Mouse (Mus musculus): ENCODE measurements around the gene Olfr70.

Gene Olfr70

DNA sequence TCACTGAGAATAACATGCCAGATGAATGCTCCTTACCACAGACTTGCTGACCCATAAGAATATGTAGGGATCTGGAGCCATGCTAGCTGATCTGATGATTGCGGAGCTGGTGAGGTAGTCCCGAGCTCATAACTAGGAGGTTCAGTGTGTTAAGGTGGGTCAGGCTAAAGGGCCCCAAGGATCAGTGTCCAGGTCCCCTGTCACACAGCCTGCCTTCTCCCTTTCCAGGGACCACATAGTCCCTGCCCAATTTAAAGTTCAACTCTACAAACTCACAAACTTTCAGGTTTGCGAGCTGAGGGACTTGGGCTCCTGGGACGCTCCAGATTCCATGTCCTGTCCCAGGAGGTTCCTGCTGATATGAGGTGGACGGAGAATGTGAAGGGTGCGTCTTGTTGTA, at the start of gene Olfr70:
Gene Olfr70, minus strand, starts transcription at position 101 of the 400 bp plus-strand sequence.
- no peak for DNase-seq (ENCODE audit: low read depth in 2 of 2, low spot score in 2 of 2)

DNA sequence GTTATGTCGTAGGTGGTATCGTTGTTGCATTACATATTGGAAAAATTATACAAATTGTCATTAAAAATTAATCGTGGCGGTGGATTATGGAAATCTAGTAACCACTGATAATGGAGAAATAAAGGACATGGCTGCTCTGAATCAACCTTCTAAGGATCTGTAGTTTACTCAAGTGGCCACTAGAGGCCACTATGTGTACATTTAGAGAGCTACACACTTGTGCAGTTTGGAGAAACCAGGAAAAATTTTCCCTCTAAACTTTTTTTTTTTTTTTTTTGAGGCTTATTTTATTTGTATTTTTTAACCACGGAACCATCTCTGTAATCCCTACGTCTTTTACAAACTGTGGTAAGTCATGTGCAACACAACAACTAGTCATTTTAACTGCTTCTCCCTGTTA, 44.6 kb upstream of the Olfr70 start:
- DNase-seq (ENCODE audit: low read depth in 2 of 2, low spot score in 2 of 2): no peak

DNA sequence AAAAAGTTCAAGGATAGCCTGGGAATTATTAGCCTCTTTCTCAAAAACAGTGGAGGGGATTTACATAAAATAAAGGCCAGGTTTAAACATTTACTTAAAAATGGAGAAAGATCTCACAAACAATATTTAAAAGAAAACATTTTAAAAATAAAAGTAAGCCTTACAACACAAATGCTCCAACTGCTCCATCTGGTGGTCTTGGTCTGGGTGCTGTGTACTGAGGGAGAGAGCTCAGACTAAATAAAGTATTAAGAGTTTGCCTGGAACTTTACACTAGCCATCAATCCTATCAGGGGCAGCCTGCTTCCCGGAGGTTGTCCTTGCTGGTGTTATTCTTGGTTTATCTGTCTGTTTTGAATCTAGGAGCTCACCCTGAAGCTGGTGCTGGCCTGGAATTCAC, 42.5 kb upstream of the Olfr70 start:
- no peak for DNase-seq (ENCODE audit: low read depth in 2 of 2, low spot score in 2 of 2)

DNA sequence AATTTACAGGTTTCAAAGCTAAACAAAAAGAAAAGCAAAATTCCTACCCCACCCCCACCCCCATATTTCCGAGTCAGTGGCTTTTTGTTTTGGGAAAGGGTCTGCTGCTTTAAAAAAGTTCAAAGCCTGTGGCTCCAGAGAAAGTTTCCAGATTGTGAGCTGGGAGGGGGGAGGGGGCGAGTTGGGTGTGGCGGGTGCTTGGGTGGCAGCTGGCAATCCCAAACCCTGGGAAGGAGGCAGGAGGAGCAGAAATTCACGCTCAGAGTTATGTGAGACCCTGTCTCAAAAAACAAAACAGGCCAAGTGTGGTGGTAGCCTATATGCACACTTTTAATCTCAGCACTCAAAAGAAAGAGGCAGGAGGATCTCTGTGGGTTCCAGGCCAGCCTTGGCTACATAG, 42.0 kb upstream of the Olfr70 start:
- DNase-seq (ENCODE audit: low read depth in 2 of 2, low spot score in 2 of 2): no peak

DNA sequence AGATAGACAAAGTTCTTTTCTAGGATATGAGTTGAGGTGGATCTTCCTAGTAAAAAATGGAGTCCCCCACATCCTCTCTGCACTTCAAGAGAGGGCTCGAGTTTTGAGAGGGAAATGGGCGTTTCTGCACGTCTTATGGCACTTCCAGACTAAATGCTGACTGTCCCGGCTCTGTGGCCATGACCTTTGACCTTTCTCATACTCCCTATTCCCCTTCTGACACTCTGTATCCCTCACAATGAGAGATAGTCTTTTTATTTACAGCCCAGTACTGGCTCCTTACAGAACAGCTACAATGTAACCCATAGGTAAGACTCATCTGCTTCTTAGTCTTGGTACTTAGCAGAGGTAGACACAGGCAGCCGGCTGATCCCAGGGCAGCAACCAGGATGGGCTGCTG, 40.9 kb upstream of the Olfr70 start:
- DNase-seq (ENCODE audit: low read depth in 2 of 2, low spot score in 2 of 2): no peak

DNA sequence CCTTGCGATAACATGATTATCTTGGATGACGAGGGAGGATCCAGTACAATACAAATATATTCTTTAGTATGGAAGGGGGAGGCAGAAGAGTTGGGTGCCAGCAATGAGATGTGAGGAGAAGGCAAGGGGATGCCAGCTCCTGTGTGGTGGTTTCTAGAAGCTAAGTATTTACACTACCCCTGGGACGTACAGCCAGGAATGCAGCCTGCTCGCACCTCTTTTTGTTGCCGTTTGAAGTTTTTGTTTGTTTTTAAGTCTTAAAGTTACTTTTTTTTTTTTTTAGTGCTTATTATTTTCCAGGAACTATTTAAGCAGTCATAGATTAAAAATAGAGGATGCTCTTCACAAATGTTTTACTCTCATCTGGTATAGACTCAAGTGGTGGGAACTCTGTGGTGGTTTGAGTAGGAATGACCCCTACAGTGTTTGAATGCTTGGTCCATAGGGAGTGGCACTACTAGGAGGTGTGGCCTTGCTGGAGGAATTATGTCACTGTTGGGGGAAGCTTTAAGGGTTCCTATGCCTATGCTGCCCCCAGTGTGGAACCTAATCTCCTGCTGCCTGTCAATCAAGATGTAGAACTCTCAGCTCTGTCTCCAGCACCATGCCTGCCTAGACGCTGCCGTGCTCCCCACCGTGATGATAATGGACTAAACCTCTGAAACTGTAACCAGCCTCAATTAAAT, 38.5 kb upstream of the Olfr70 start:
- DNase-seq (ENCODE audit: low read depth in 2 of 2, low spot score in 2 of 2): no peak

DNA sequence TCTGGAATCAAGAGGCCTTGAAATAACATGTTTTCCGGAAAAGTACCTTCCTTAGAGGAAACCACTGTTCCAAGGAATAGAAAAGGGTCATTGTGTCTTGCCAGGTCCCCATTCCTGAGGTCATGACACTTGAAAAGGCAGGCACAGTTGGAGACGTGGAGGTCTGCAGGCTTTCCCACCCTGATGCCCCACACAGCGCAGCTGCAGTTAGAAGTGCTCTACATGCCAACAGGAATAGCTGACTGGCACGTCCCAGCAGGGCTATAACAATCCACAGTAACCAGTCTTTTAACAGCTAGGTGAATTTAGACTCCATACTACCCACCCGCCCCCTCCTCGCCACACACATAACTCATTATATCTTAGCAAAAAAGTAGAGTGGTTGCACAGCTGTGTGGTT, 36.5 kb upstream of the Olfr70 start:
- DNase-seq (ENCODE audit: low read depth in 2 of 2, low spot score in 2 of 2): no peak

DNA sequence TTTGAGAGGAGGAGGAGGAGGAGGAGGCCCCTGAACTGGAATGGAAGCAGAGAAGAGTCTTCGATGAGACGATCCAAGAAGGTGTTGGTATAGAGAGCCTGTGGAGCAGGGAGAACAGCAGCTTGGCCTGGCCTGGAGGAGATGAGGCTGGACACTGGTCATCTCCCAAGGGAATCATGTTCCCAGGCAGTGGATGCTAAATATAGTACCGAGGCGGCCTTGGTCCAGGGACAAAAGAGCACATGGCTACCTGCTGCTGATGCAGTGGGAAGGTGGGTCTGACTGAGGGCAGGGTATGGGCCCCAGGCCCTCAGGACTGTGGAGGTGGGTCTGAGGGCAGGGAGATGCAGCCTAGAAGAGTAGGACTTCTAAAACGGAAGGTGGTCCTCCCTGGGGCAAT, 32.6 kb upstream of the Olfr70 start:
- no peak for DNase-seq (ENCODE audit: low read depth in 2 of 2, low spot score in 2 of 2)

DNA sequence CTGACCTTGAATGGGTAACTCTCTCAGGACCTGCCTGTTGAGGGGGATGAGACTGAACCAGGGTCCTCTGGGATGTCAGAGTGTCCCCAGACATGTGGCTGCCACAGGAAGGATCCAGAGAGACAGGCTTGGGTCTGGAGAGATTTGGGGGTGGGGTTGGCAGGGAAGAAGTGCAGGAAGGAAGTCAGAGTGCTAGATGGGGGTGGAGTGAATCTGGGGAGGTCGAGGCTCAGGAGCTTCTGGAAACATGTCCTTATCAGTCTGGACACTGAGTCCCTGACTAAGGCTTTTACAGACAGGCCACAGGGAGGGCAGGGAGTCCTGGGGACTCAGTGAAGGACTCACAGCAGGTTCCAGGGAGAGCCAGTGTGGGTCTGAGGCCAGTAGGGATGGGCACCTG, 31.6 kb upstream of the Olfr70 start:
- no peak for DNase-seq (ENCODE audit: low read depth in 2 of 2, low spot score in 2 of 2)

DNA sequence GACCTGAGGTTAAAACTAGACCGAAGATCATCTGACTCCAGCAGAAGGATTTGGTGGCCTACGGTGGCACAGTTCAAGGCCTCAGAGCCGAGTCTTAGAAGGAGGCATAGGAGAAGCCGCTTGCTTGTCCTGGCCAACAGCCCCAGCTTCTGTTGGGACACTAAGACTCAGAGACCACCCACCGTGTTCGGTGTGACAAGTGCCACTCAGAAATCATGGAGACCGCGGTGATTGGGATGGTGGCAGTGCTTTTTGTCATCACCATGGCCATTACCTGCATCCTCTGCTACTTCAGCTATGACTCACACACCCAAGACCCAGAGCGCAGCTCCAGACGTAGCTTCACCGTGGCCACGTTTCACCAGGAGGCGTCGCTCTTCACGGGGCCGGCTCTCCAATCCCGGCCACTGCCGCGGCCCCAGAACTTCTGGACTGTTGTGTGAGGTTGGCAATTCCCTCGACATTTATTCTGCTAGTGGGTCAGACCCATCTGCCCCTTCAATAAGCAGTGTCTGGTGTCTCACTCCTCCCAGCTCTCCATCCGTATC, 30.2 kb upstream of the Olfr70 start:
- DNase-seq (ENCODE audit: low read depth in 2 of 2, low spot score in 2 of 2): no peak

DNA sequence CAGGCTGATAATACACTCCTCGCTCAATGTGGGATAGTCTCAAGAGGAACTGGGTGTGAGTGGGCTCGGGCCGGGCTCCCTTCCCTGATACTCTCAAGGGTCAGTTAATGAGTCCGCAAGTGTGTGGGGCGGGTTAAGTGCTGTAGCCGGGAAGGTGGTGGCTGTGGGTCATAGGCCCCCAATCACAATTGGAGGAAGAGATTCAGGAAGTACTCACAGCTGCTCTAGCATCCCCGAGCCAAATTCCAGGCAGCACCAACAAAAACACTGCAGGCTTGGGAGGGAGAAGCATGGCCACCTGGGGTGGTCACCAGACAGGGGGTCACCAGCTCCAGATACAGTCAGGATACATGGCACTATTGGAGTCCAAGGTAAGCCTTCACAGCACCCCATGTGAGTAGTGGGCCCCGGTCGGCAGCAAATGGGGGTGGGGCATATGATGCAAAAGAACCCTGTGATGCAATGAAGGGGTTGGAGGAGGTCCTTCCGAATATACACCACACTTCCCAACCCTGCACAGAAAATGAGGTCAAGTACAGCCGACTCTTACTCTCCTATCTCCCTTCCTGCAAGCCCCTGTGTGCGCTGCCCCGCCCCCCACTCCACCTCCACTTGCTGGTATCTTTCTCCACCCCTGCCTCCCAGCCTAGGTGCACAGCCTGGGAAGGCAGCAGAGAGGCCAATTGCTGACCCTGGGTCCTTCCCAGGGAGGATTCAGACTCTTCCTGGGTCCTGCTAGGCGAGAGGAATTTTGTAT, 29.4 kb upstream of the Olfr70 start, which contains the start of gene Spaar:
Gene Spaar, plus strand, starts transcription at position 241 of the 757 bp plus-strand sequence.
- no peak for DNase-seq (ENCODE audit: low read depth in 2 of 2, low spot score in 2 of 2)

DNA sequence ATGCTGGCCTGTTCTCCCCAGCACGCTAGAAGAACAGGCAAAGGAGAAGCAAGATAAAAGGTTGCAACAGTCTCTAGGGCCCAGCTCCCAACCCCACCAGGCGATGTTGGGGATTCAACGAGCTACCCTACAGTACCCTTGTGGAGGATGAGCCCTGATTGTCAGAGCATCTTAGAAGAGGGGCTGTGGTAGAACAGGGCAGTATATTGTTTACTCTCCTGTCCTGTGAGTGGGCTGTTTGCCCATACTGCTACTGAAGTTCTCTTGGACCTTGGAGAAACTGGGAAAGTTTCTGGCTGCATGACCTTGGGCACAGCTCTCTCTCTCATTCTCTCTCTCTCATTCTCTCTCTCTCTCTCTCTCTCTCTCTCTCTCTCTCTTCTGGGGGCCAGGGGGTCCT, 28.5 kb upstream of the Olfr70 start:
- no peak for DNase-seq (ENCODE audit: low read depth in 2 of 2, low spot score in 2 of 2)

DNA sequence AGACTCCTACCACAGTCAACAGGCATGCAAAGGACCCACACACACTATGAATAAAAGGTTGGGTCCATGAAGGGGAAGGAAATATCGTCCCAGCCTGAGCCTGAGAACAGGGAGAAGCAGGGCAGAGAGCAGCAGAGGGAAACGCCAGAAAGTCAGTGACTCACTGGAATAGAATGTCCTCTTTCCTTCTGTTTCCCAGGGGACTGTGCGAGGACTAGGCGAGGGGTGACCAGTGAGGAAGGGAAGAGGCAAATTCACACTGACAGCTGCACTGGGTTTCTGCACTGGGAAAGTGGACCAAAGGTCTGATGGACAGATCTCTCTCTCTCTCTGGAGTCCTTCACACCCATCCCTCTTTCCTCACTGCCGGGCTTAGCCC, 28.0 kb upstream of the Olfr70 start:
- DNase-seq (ENCODE audit: low read depth in 2 of 2, low spot score in 2 of 2): no peak

DNA sequence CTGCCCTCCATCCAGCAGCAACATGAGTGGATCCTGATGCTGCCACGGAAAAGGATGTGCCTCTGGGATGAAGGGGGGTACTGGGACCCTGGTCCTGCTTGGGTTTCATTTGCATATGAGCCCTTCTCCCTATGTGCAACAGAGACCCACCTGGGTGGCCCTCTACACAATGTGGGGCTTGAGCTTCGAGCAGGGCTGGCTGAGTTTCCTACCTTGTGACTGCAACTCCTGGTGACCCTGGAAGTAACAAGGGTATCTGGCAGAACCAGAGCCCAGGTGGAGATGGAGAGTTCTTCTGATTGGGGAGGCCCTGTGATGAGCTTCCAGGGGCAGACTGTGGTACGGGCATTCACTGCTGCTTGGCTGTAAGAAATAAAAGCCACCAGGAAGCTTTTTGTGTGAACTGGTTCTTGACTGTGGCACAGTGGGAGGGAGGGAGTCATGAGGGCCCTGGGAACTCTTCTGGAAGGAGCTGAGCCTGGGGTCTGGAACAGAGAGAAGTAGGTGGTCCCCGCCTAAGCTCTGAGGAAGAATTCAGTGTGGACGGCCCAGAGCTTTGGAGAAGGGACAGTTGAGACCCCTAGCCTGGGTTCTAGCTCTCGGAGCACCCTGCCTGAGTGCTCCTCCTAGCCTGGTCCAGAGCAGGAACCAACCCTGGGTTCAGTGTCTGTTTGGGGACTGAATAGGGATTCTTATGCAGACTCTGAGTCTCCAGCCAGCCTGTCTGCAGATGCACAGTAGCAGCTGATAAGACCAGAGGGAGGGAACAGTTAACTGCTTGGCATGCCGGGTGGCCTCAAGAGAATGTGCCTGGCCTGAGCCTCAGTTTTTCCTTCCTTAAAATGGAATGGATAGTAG, 27.3 kb upstream of the Olfr70 start:
- DNase-seq (ENCODE audit: low read depth in 2 of 2, low spot score in 2 of 2): no peak

DNA sequence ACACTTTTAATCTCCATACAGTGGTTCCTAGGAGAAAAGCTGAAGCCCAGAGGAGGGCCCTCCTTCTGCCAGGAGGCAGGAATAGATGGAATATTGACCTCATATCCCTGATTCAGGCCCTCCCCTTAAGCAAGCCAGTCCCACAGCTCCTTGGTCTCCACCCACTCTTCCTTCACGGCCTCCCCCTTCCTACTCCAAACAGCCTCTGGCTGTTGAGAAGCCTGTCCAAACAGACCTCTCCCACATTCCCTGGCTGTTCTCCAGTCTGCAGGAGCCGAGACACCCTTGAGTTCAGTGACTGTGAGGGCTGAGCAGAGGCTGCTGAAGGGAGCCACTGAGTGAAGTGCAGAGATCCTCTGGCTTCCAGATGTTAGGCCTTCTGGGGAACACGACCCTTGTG, 26.4 kb upstream of the Olfr70 start, which contains the start of gene Hrct1:
Gene Hrct1, plus strand, starts transcription at position 194 of the 400 bp plus-strand sequence.
- no peak for DNase-seq (ENCODE audit: low read depth in 2 of 2, low spot score in 2 of 2)

DNA sequence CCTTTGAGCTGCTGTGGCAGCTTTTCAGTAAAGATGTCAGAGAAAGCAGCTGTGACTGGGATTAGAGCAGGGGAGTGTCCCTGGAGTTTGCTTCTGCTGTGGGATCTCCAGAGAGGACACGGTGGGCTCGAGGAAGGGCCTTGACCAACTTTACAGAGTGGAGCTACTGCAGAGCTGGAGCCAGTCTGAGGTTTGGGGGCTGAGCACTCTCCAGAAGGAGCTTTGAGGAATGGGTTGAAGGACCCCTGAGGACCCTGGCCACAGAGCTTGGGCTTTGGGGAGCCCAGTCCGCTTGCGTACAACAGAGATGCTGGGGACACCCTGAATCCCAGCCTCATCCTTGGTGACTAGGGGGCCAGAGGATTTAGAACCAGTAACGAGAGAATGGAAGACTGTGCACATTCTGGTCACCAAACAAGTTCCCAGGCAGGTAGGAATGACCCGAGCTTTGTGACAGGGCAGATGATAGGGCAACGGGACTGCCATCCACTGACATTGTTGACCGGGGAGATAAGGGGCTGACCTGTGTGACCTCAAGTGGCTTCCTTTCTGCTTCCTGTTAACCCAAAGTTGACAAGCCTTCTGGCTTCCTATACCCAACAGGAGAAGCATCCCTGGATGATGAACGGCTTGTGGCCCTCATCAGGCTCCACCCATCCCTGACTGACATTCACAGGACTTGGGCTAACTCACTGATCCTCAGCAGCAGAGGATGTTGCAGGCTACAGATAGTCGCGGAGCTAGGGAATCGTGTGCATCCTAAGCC, 25.8 kb upstream of the Olfr70 start:
- DNase-seq (ENCODE audit: low read depth in 2 of 2, low spot score in 2 of 2): no peak

DNA sequence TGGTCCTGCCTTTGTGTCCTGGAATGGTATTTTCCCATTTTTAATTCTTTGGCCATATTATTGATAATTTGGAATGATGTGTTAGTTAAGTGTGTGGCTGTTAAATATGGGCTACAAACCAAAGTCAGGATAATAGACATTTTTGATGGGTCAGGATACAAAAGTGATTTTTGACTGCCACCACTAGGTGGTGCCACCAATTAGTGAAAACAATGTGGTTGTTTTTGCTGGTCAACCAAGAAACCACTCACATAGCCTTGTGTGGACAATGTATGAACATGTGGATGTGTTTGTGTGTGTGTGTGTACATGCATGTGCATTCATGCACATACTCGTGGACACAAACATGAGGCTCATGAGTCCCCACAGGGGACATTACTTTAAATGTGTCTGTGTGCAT, 24.2 kb upstream of the Olfr70 start:
- no peak for DNase-seq (ENCODE audit: low read depth in 2 of 2, low spot score in 2 of 2)

DNA sequence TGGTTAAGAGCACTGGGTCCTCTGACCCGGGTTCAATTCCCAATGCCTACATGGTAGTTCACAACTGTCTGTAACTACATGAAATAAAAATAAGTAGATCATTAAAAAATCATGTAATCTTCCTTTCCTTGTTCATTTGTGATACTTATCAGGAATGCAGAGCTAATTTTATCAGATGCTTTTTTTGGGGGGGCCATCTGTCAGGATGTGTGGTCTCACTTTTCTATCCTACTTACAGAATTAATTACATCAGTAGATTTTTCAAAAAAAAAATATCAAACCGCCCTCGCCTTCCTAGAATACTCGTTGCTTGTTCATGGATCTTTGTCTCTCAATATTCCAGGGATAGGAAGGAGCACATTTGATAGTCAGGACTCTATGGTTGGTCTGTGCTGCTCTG, 21.6 kb upstream of the Olfr70 start:
- no peak for DNase-seq (ENCODE audit: low read depth in 2 of 2, low spot score in 2 of 2)

DNA sequence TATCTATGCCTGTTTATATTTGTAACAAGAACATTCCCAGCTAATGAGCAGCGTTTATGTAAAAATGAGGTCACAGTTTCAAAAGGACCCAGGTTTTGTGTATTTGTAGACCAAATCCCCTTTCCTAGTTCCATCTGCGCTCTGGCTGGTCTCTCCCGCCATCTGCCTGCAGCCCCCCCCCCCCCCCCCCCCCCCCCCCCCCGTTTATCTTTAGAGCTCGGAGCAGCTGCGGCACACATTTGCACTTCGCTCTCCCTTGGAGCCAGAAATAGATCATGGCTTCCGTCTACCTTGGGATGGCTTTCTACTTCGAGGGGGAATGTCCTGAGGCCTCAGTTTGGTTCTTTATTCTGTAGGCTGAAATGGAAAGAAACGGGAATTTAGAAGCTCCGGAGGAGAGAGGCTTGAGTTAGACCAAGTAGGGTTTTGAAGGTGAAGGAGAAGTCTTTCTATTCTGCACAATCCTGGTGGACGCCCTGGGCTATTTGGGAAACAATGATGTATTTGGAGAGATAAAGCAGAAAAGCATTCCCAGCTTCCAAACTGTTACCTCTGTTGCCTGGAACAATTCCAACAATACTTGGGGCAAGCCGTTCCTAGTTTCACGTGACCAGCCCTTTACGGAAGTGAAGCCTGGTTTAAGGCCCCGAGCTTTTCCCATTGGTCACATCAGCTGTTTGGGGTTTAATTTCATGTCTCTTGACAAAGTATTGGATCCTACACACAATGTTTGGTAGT, 20.1 kb upstream of the Olfr70 start:
- DNase-seq (ENCODE audit: low read depth in 2 of 2, low spot score in 2 of 2): no peak

DNA sequence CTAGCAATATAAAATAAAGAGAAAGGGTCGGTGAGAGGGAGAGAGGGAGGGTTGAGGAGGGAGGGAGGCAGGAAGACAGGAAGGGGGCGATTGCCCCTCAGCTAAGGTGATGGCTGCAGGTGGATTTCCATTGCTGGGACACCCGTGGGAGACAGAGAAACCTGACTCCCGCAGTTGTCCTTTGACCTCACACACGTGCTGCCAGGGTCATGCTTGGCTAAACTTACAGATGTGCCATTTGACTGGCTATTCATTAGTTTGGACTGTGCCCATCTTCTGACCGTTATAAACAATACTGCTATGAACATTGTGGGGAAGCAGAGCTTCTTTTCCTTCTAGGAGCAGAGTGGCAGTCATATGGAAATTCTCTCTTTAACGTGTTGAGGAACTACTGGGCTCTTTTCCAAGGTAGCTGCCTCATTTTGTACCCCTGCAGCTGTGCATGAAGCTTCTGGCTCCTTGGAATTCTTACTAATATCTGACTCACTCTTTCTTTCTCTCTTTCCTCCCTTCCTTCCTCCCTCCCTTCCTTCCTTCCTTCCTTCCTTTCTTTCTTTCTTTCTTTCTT, 13.1 kb upstream of the Olfr70 start:
- DNase-seq (ENCODE audit: low read depth in 2 of 2, low spot score in 2 of 2): no peak
